23 mouse cellular contexts compared by ENCODE assay signal in genomic region chr10:83178661-83179060, GRCm38 (mm10).
A peak's percentile ranks its signal among the peaks of the same experiment; 100 is the strongest.
DNase-seq lines count a peak whose midpoint lies in the region; ATAC-seq lines count a peak whose summit lies in the region.
"Had no signal": no experiment of that assay in that cellular context is flagged by ENCODE, and none has a peak within 500 bp of the region (broad histone marks: within the 10 kb centered on the region; RNA-seq: fewer than 3 reads in every experiment).

No protein-coding gene starts in this region.

- no peak overlapping the region for H3K4me2 ChIP-seq in stomach, embryonic 16.5 days (ENCODE audit: low read depth, low read length)
- H3K4me2 ChIP-seq: embryonic facial prominence, embryonic 15.5 days; forebrain, embryonic 15.5 days; heart, embryonic 15.5 days; liver, embryonic 11.5 days; midbrain, embryonic 15.5 days; neural tube, embryonic 12.5 days had no signal

- H3K4me3 ChIP-seq in brown adipose tissue, adult 24 weeks (ENCODE audit: insufficient read depth, low read depth, low read length), result no peak overlapping the region
- H3K4me3 ChIP-seq in stomach, embryonic 16.5 days (replicated peaks; ENCODE audit: low read length), result no peak overlapping the region
- H3K4me3 ChIP-seq: embryonic facial prominence, embryonic 15.5 days; forebrain, embryonic 15.5 days; heart, embryonic 15.5 days; hindbrain, embryonic 10.5 days; midbrain, embryonic 15.5 days; neural tube, embryonic 12.5 days had no signal

- peak; percentile 42; the same call in 1 of the 2 replicates for ATAC-seq in stomach, embryonic 16.5 days (ENCODE audit: insufficient read depth, low FRiP score)
- ATAC-seq: forebrain, embryonic 15.5 days; hindbrain, embryonic 16.5 days; intestine, postnatal 0 days; liver, postnatal 0 days; lung, postnatal 0 days; midbrain, embryonic 15.5 days had no signal

- 38% methylated on average over 1 of the region's 1 CpGs for WGBS in stomach, embryonic 16.5 days

- no peaks in the 10 kb centered on the region for H3K27me3 ChIP-seq in stomach, embryonic 16.5 days (ENCODE audit: control insufficient read depth, insufficient read depth, low read length)
- H3K27me3 ChIP-seq: embryonic facial prominence, embryonic 15.5 days; forebrain, embryonic 15.5 days; heart, embryonic 15.5 days; midbrain, embryonic 15.5 days; neural tube, embryonic 12.5 days had no signal

- H3K4me1 ChIP-seq in brown adipose tissue, adult 24 weeks (ENCODE audit: control insufficient read depth, insufficient read depth, insufficient read length, low read length), result peaks cover 52% of the 10 kb centered on the region
- H3K4me1 ChIP-seq in stomach, embryonic 16.5 days (ENCODE audit: control insufficient read depth, insufficient read depth, low read length), result peaks cover 17% of the 10 kb centered on the region

- H3K9me3 ChIP-seq in stomach, embryonic 16.5 days (replicated peaks; ENCODE audit: control insufficient read depth, low read length), result no peaks in the 10 kb centered on the region
- H3K9me3 ChIP-seq: embryonic facial prominence, embryonic 15.5 days; forebrain, embryonic 15.5 days; heart, embryonic 15.5 days; midbrain, embryonic 15.5 days; neural tube, embryonic 12.5 days had no signal

- peak overlapping the region; percentile 26 for H3K27ac ChIP-seq in brown adipose tissue, adult 24 weeks (replicated peaks; ENCODE audit: low read depth, low read length)
- H3K27ac ChIP-seq in stomach, embryonic 16.5 days (ENCODE audit: low read length), result peak overlapping the region; percentile 79
- H3K27ac ChIP-seq: embryonic facial prominence, embryonic 15.5 days; forebrain, embryonic 15.5 days; heart, embryonic 15.5 days; hindbrain, embryonic 10.5 days; macrophage; midbrain, embryonic 15.5 days; neural tube, embryonic 12.5 days had no signal

- H3K36me3 ChIP-seq in stomach, embryonic 16.5 days (ENCODE audit: control insufficient read depth, insufficient read depth, low read length), result no peaks in the 10 kb centered on the region; the same call in 1 of the 2 replicates
- H3K36me3 ChIP-seq: embryonic facial prominence, embryonic 15.5 days; forebrain, embryonic 15.5 days; heart, embryonic 15.5 days; hindbrain, embryonic 10.5 days; midbrain, embryonic 15.5 days; neural tube, embryonic 12.5 days had no signal

- no peak overlapping the region for H3K9ac ChIP-seq in stomach, embryonic 16.5 days (ENCODE audit: low read length)
- H3K9ac ChIP-seq: embryonic facial prominence, embryonic 15.5 days; forebrain, embryonic 15.5 days; heart, embryonic 15.5 days; liver, postnatal 0 days; midbrain, embryonic 15.5 days; neural tube, embryonic 12.5 days had no signal

- intact Hi-C loops in heart, postnatal 10 days (cut with DNase I), result no loop called here

- peak; percentile 95 for DNase-seq in heart, adult 11 months
- no peak for DNase-seq in heart, postnatal 10 days
- DNase-seq in kidney, adult 9 months, result peak; percentile 80
- DNase-seq in kidney, postnatal 14 days, result no peak
- no peak for DNase-seq in testis, postnatal 14 days (ENCODE audit: low spot score)
- DNase-seq: adrenal gland, postnatal 25 days; cerebellum, adult 11 months; embryo, embryonic 11 days; liver, postnatal 0 days; retina, postnatal 1 day had no signal

Comparison
In these comparisons a context has a peak if more than half of its experiments do, and no peak if none do; other contexts are left out.
1. DNase-seq: peak in heart, adult 11 months (single experiment) and kidney, adult 9 months (single experiment); none in heart, postnatal 10 days (0 of 2), kidney, postnatal 14 days (single experiment) and testis, postnatal 14 days (single experiment).